Mouse (Mus musculus): Measurements from ENCODE around the gene Tnfaip1.
A peak's percentile ranks its signal among the peaks of the same experiment; 100 is the strongest.

- TF ChIP-seq POLR2A (IDR thresholded peaks at IDR 0.05; ENCODE audit: control insufficient read depth, extremely low read depth, insufficient read depth, low read length, poor library complexity) (peak; percentile 19; the same call in 1 of the 2 replicates), CTCF (IDR thresholded peaks at IDR 0.05; ENCODE audit: borderline replicate concordance, control insufficient read depth, extremely low read depth, insufficient read depth, low read length, poor library complexity) (no peak)
Measured at GRCm38 (mm10) chr11:78497544-78498522, 38.3 kb downstream of the Tnfaip1 start, which contains the start of gene Sarm1.

Measured in thymus, adult 2 months (tissue).